Mouse (Mus musculus): ENCODE results near the gene Olfr522.

DNA sequence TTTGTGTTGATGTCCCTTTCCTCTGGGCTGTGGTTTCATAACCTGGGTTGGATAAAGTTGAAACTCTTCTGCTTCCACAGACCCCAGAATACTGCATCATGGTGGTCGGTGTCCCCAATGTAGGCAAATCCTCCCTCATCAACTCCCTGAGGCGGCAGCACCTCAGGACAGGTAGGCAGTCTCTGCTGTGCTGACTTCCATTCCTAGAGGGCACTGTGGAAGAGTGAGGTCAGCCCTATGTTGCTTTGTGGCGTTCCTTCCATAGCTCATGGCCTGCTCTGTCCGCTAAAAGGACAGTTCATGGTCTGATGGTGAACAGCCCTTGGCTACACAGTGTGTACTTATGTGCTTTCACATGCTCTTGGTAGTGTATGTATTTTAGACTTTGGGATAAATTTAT is 20.0 kb downstream of the Olfr522 start:
- TF ChIP-seq MXI1 (IDR thresholded peaks at IDR 0.05; ENCODE audit: low read depth, low read length) (no peak), MAZ (IDR thresholded peaks at IDR 0.05; ENCODE audit: low read depth, low read length) (no peak), ZC3H11A (IDR thresholded peaks at IDR 0.05; ENCODE audit: low read depth, low read length) (no peak), EP300 (IDR thresholded peaks at IDR 0.05; ENCODE audit: low read length) (no peak), CHD1 (IDR thresholded peaks at IDR 0.05; ENCODE audit: low read depth, low read length) (no peak), CTCF (conservative IDR thresholded peaks at IDR 0.05 in 1 of 2, IDR thresholded peaks at IDR 0.05 in 1 of 2; ENCODE audit: low read depth in 2 of 2, low read length in 2 of 2) (no peak), PAX5 (IDR thresholded peaks at IDR 0.05; ENCODE audit: low read length) (no peak)

All from CH12.LX (cell line).